Mouse (Mus musculus): ENCODE data around the gene H2-M10.6. TPM values are rescaled to one million over a fixed set of nuclear protein-coding genes. Genes with fewer than 3 reads are reported as not detected.

Gene H2-M10.6
- polyA plus RNA-seq, 1 experiment, result not detected

- H3K27me3 ChIP-seq (ENCODE audit: control insufficient read depth, insufficient read depth, low read length), result no peaks in the 10 kb centered on the region
- TF ChIP-seq POLR2A (IDR thresholded peaks at IDR 0.05; ENCODE audit: borderline replicate concordance, insufficient read depth, low read length) (no peak), CTCF (IDR thresholded peaks at IDR 0.05; ENCODE audit: borderline replicate concordance, insufficient read depth, low read depth, low read length) (no peak)
- no peak overlapping the region for H3K4me3 ChIP-seq (replicated peaks; ENCODE audit: insufficient read depth, low read depth, low read length)
- DNase-seq, result no peak
- H3K4me1 ChIP-seq (ENCODE audit: control insufficient read depth, insufficient read depth, low read length), result peaks cover 3% of the 10 kb centered on the region; the same call in 1 of the 2 replicates
- no peak overlapping the region for H3K27ac ChIP-seq (ENCODE audit: insufficient read depth, low read length)
Observed at GRCm38 (mm10) chr17:36844286-36844719, 32.3 kb downstream of the H2-M10.6 start.

GRCm38 (mm10) chr17:36844725-36845124, 32.8 kb downstream of the H2-M10.6 start:
- no peaks in the 10 kb centered on the region for H3K27me3 ChIP-seq (ENCODE audit: control insufficient read depth, insufficient read depth, low read length)
- H3K4me3 ChIP-seq (replicated peaks; ENCODE audit: insufficient read depth, low read depth, low read length), result no peak overlapping the region
- H3K4me1 ChIP-seq (ENCODE audit: control insufficient read depth, insufficient read depth, low read length), result peaks cover 3% of the 10 kb centered on the region; the same call in 1 of the 2 replicates
- no peak overlapping the region for H3K27ac ChIP-seq (ENCODE audit: insufficient read depth, low read length)
- TF ChIP-seq CTCF (IDR thresholded peaks at IDR 0.05; ENCODE audit: borderline replicate concordance, insufficient read depth, low read depth, low read length) (no peak), POLR2A (IDR thresholded peaks at IDR 0.05; ENCODE audit: borderline replicate concordance, insufficient read depth, low read length) (no peak)
- no peak for DNase-seq
- WGBS, result 34% methylated on average over 1 of the region's 1 CpGs

- no peaks in the 10 kb centered on the region for H3K27me3 ChIP-seq (ENCODE audit: control insufficient read depth, insufficient read depth, low read length)
- peaks cover 10% of the 10 kb centered on the region; the same call in 1 of the 2 replicates for H3K4me1 ChIP-seq (ENCODE audit: control insufficient read depth, insufficient read depth, low read length)
- no peak overlapping the region for H3K4me3 ChIP-seq (replicated peaks; ENCODE audit: insufficient read depth, low read depth, low read length)
- no peak overlapping the region for H3K27ac ChIP-seq (ENCODE audit: insufficient read depth, low read length)
- 40% methylated on average over 5 of the region's 5 CpGs for WGBS
- TF ChIP-seq POLR2A (IDR thresholded peaks at IDR 0.05; ENCODE audit: borderline replicate concordance, insufficient read depth, low read length), result no peak
- no peak for TF ChIP-seq CTCF (IDR thresholded peaks at IDR 0.05; ENCODE audit: borderline replicate concordance, insufficient read depth, low read depth, low read length)
- DNase-seq, result no peak
Observed at GRCm38 (mm10) chr17:36848911-36849310, 36.9 kb downstream of the H2-M10.6 start.

- DNase-seq, result no peak
- Histone ChIP-seq H3K27ac (ENCODE audit: insufficient read depth, low read length) (no peak overlapping the region), H3K27me3 (ENCODE audit: control insufficient read depth, insufficient read depth, low read length) (no peaks in the 10 kb centered on the region), H3K4me3 (replicated peaks; ENCODE audit: insufficient read depth, low read depth, low read length) (no peak overlapping the region), H3K4me1 (ENCODE audit: control insufficient read depth, insufficient read depth, low read length) (peaks cover 10% of the 10 kb centered on the region; the same call in 1 of the 2 replicates)
- TF ChIP-seq CTCF (IDR thresholded peaks at IDR 0.05; ENCODE audit: borderline replicate concordance, insufficient read depth, low read depth, low read length) (no peak), POLR2A (IDR thresholded peaks at IDR 0.05; ENCODE audit: borderline replicate concordance, insufficient read depth, low read length) (no peak)
- 86% methylated on average over 2 of the region's 2 CpGs for WGBS
Observed at GRCm38 (mm10) chr17:36849992-36850391, 38.0 kb downstream of the H2-M10.6 start.

- no peak overlapping the region for H3K27ac ChIP-seq (ENCODE audit: insufficient read depth, low read length)
- peaks cover 10% of the 10 kb centered on the region; the same call in 1 of the 2 replicates for H3K4me1 ChIP-seq (ENCODE audit: control insufficient read depth, insufficient read depth, low read length)
- 69% methylated on average over 5 of the region's 5 CpGs for WGBS
- H3K4me3 ChIP-seq (replicated peaks; ENCODE audit: insufficient read depth, low read depth, low read length), result no peak overlapping the region
- no peak for TF ChIP-seq CTCF (IDR thresholded peaks at IDR 0.05; ENCODE audit: borderline replicate concordance, insufficient read depth, low read depth, low read length)
- no peak for TF ChIP-seq POLR2A (IDR thresholded peaks at IDR 0.05; ENCODE audit: borderline replicate concordance, insufficient read depth, low read length)
- no peak for DNase-seq
- H3K27me3 ChIP-seq (ENCODE audit: control insufficient read depth, insufficient read depth, low read length), result no peaks in the 10 kb centered on the region
Observed at GRCm38 (mm10) chr17:36851200-36851599, 39.2 kb downstream of the H2-M10.6 start.

GRCm38 (mm10) chr17:36851627-36852026, 39.7 kb downstream of the H2-M10.6 start:
- no peak for DNase-seq
- Histone ChIP-seq H3K4me1 (ENCODE audit: control insufficient read depth, insufficient read depth, low read length) (peaks cover 10% of the 10 kb centered on the region; the same call in 1 of the 2 replicates), H3K27me3 (ENCODE audit: control insufficient read depth, insufficient read depth, low read length) (no peaks in the 10 kb centered on the region), H3K27ac (ENCODE audit: insufficient read depth, low read length) (no peak overlapping the region), H3K4me3 (replicated peaks; ENCODE audit: insufficient read depth, low read depth, low read length) (no peak overlapping the region)
- 96% methylated on average over 5 of the region's 5 CpGs for WGBS
- no peak for TF ChIP-seq POLR2A (IDR thresholded peaks at IDR 0.05; ENCODE audit: borderline replicate concordance, insufficient read depth, low read length)
- no peak for TF ChIP-seq CTCF (IDR thresholded peaks at IDR 0.05; ENCODE audit: borderline replicate concordance, insufficient read depth, low read depth, low read length)

GRCm38 (mm10) chr17:36855484-36855883, 43.5 kb downstream of the H2-M10.6 start:
- Histone ChIP-seq H3K27ac (ENCODE audit: insufficient read depth, low read length) (no peak overlapping the region), H3K4me1 (ENCODE audit: control insufficient read depth, insufficient read depth, low read length) (peaks cover 5% of the 10 kb centered on the region; the same call in 1 of the 2 replicates), H3K27me3 (ENCODE audit: control insufficient read depth, insufficient read depth, low read length) (no peaks in the 10 kb centered on the region), H3K4me3 (replicated peaks; ENCODE audit: insufficient read depth, low read depth, low read length) (no peak overlapping the region)
- no peak for DNase-seq
- 97% methylated on average over 3 of the region's 3 CpGs for WGBS
- no peak for TF ChIP-seq CTCF (IDR thresholded peaks at IDR 0.05; ENCODE audit: borderline replicate concordance, insufficient read depth, low read depth, low read length)
- TF ChIP-seq POLR2A (IDR thresholded peaks at IDR 0.05; ENCODE audit: borderline replicate concordance, insufficient read depth, low read length), result no peak

GRCm38 (mm10) chr17:36856236-36856635, 44.3 kb downstream of the H2-M10.6 start:
- Histone ChIP-seq H3K4me1 (ENCODE audit: control insufficient read depth, insufficient read depth, low read length) (0 out of 2 replicates have a peak, but pooled peaks cover under 1% of the 10 kb centered on the region), H3K4me3 (replicated peaks; ENCODE audit: insufficient read depth, low read depth, low read length) (no peak overlapping the region), H3K27ac (ENCODE audit: insufficient read depth, low read length) (no peak overlapping the region), H3K27me3 (ENCODE audit: control insufficient read depth, insufficient read depth, low read length) (no peaks in the 10 kb centered on the region)
- WGBS, result 78% methylated on average over 4 of the region's 4 CpGs
- TF ChIP-seq CTCF (IDR thresholded peaks at IDR 0.05; ENCODE audit: borderline replicate concordance, insufficient read depth, low read depth, low read length), result no peak
- no peak for TF ChIP-seq POLR2A (IDR thresholded peaks at IDR 0.05; ENCODE audit: borderline replicate concordance, insufficient read depth, low read length)
- DNase-seq, result no peak

Data from cerebellum, adult 2 months (tissue).